Mouse (Mus musculus) liver, embryonic 14.5 days (tissue): ENCODE measurements at regions not wholly inside any gene's neighbourhood (a gene's known extent, or its start where the extent isn't known, plus 50 kb on each side); places are given as distances from the start of the nearest gene placed in this dataset.

Source experiments
- ATAC-seq: fragments of 200-750 bp; cut with Nextera tagmentation; 2 replicates; pipeline ENCODE4 v1.8.0; 2017; ENCODE audit warnings: moderate number of reproducible peaks, mild to moderate bottlenecking, moderate library complexity; ENCODE audit not compliant: insufficient read depth
- DNase-seq, 3 experiments: peaks; one replicate each; pipeline ENCODE4 v3.0.0-alpha.2; 2012 to 2013; ENCODE audit warnings: low read depth in 3 of 3, low spot score in 3 of 3
- H3K27ac ChIP-seq: fragments of 300-500 bp; sonication (generic); 2 replicates; pipeline ENCODE4 v1.5.1; 2014; ENCODE audit warnings: moderate library complexity, mild to moderate bottlenecking, control low read depth, inconsistent platforms
- H3K27me3 ChIP-seq: fragments of 300-500 bp; sonication (generic); 2 replicates; pipeline ENCODE4 v1.6.1; 2014; ENCODE audit warnings: mild to moderate bottlenecking, low read length, moderate library complexity; ENCODE audit not compliant: control insufficient read depth, insufficient read depth
- H3K36me3 ChIP-seq: fragments of 300-500 bp; sonication (generic); replicated peaks from 2 replicates; pipeline ENCODE4 v1.6.1; 2014; ENCODE audit warnings: low read depth; ENCODE audit not compliant: control insufficient read depth, insufficient read depth
- H3K4me1 ChIP-seq, 2 experiments: fragments of 200-500 bp in 1 of 2; fragments of 300-500 bp in 1 of 2; sonication (generic) in 1 of 2; replicated peaks; 2 replicates each; pipeline ENCODE4 v1.6.1; 2012 to 2014; ENCODE audit warnings: antibody characterized with exemption in 1 of 2, inconsistent platforms in 1 of 2, low read length in 1 of 2; ENCODE audit not compliant: control insufficient read depth in 2 of 2, insufficient read depth in 2 of 2
- H3K4me2 ChIP-seq: fragments of 300-500 bp; sonication (generic); 2 replicates; pipeline ENCODE4 v1.6.1; 2014; ENCODE audit warnings: low read depth, mild to moderate bottlenecking, control low read depth, moderate library complexity
- H3K4me3 ChIP-seq, 2 experiments: fragments of 200-500 bp in 1 of 2; fragments of 300-500 bp in 1 of 2; sonication (generic) in 1 of 2; 2 replicates each; pipeline ENCODE4 v1.5.1; 2012 to 2014; ENCODE audit warnings: low read depth in 2 of 2, low read length in 2 of 2, mild to moderate bottlenecking in 2 of 2, control low read depth in 1 of 2, inconsistent platforms in 1 of 2, moderate library complexity in 1 of 2; ENCODE audit not compliant: insufficient read depth in 1 of 2
- H3K9ac ChIP-seq: fragments of 300-500 bp; sonication (generic); replicated peaks from 2 replicates; pipeline ENCODE4 v1.6.1; 2014; ENCODE audit warnings: mild to moderate bottlenecking, control low read depth, moderate library complexity
- H3K9me3 ChIP-seq: fragments of 300-500 bp; sonication (generic); 2 replicates; pipeline ENCODE4 v1.6.1; 2016; ENCODE audit warnings: low read length, mixed read lengths; ENCODE audit not compliant: control insufficient read depth
- CTCF ChIP-seq: IDR thresholded peaks from 2 replicates; pipeline ENCODE4 v1.5.1; 2016; ENCODE audit warnings: antibody characterized with exemption, low read depth, control low read depth
- EP300 ChIP-seq: IDR thresholded peaks from 2 replicates; pipeline ENCODE4 v1.6.1; 2016; ENCODE audit warnings: antibody characterized with exemption, low read depth
- WGBS: fragments of 180-500 bp; shearing (Covaris S2); extraction: QIAGEN DNeasy Blood & Tissue Kit; methylation state at CpG from one replicate; pipeline ENCODE4 v1.1.7; 2014; ENCODE audit not compliant: insufficient replicate concordance; 5-methylcytosine and 5-hydroxymethylcytosine counted together

DNA sequence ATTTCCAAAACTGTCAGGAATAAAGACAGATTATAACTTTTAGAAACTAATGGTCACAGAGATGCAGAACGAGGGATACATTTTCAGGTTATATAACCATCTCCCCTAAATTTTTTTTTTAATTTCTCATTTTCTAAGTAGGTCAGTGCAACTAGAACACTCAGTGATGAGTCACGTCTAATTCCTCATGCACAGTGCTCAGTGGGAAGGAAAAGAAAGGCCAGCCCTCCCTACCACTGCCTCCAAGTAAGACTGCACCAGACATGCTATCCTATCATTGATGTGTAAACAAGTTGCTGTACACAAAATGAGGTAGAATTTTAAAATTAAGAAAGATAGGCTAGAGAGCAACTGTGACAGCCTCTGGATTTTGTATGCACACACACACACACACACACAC lies 724.2 kb upstream of the Auts2 start:
- WGBS, result 38% methylated on average over 2 of the region's 2 CpGs
- TF ChIP-seq EP300 (no peak), CTCF (no peak)
- H3K4me2 ChIP-seq, result no peak overlapping the region
- H3K9me3 ChIP-seq, result no peaks in the 10 kb centered on the region
- H3K36me3 ChIP-seq, result no peaks in the 10 kb centered on the region
- DNase-seq, result no peak
- no peaks in the 10 kb centered on the region for H3K4me1 ChIP-seq
- no peak overlapping the region for H3K9ac ChIP-seq
- ATAC-seq, result no peak
- H3K27ac ChIP-seq, result no peak overlapping the region
- no peaks in the 10 kb centered on the region for H3K27me3 ChIP-seq
- no peak overlapping the region for H3K4me3 ChIP-seq

DNA sequence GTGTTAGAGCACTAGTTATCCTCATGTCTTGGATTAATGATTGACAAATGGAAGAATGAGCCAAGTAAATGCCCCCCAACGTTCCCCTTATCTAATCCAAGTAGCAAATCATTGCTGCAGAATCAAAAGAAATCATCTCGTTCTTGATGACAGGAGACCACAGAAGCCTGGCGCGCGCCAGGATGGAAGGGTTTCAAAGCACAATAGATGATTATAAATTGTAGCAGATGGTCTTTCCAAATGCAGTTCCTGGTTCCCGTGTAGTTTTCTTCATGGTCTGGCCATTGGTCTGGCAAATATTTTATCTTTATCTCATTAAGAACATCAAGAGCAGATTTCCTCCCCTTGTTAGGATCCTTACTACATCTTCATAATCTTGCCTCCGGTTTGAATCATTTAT lies 721.8 kb upstream of the Auts2 start:
- 70% methylated on average over 7 of the region's 7 CpGs for WGBS
- H3K4me2 ChIP-seq, result no peak overlapping the region
- H3K9me3 ChIP-seq, result no peaks in the 10 kb centered on the region
- no peaks in the 10 kb centered on the region for H3K36me3 ChIP-seq
- no peak overlapping the region for H3K9ac ChIP-seq
- DNase-seq (no peak), ATAC-seq (no peak)
- no peak overlapping the region for H3K4me3 ChIP-seq
- no peaks in the 10 kb centered on the region for H3K27me3 ChIP-seq
- no peaks in the 10 kb centered on the region for H3K4me1 ChIP-seq
- no peak for TF ChIP-seq CTCF
- no peak for TF ChIP-seq EP300
- H3K27ac ChIP-seq, result no peak overlapping the region

- no peaks in the 10 kb centered on the region for H3K9me3 ChIP-seq
- H3K27ac ChIP-seq, result no peak overlapping the region
- no peak overlapping the region for H3K4me2 ChIP-seq
- H3K4me1 ChIP-seq, result no peaks in the 10 kb centered on the region
- ATAC-seq (no peak), DNase-seq (no peak)
- TF ChIP-seq EP300 (no peak), CTCF (no peak)
- no peaks in the 10 kb centered on the region for H3K27me3 ChIP-seq
- 49% methylated on average over 3 of the region's 3 CpGs for WGBS
- H3K36me3 ChIP-seq, result no peaks in the 10 kb centered on the region
- no peak overlapping the region for H3K4me3 ChIP-seq
- H3K9ac ChIP-seq, result no peak overlapping the region
Measured at GRCm38 (mm10) chr5:133218801-133219200, 675.7 kb upstream of the Auts2 start.

GRCm38 (mm10) chr5:133198546-133198945 lies 655.4 kb upstream of the Auts2 start:
- H3K4me1 ChIP-seq, result no peaks in the 10 kb centered on the region
- no peak overlapping the region for H3K9ac ChIP-seq
- no peak overlapping the region for H3K4me2 ChIP-seq
- H3K36me3 ChIP-seq, result no peaks in the 10 kb centered on the region
- TF ChIP-seq CTCF (no peak), EP300 (no peak)
- H3K27ac ChIP-seq, result no peak overlapping the region
- no peaks in the 10 kb centered on the region for H3K27me3 ChIP-seq
- WGBS, result 32% methylated on average over 1 of the region's 1 CpGs
- no peak for DNase-seq
- no peak overlapping the region for H3K4me3 ChIP-seq
- H3K9me3 ChIP-seq, result no peaks in the 10 kb centered on the region
- no peak for ATAC-seq

DNA sequence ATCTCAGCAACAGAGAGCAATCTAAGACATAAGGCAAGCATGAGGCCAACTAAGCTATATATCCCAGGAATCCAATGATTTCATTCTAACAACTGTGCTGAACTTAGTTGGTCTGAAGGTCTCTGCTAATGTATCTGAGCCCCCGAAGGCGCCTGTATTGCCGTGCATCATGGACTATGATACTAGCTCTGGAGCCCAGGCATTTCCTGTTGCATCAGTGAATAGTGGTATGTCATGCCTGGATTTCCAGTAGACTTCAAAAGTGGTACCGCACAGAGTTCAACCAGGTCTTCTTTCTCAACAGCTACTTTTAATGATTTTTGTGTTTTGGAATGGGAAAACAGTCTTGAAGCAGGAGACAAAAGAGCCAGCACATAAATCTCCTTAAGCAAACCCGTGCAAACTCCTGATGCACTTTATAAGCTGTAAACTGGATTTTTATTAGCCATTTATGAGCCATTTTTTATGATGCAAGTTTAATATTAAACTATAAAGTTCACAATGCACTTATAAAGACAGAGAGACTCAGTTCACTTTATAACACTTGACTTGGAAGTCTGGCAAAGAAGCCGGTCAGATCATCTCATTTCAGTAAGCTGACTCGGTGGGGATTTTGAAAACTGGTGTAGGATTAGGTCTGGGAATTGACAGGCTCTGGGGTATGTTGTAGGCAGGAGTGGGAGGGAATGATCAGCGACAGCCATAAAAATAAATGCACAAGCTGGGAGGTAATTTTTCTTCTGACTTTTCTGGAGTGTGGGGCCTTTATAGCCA lies 646.8 kb upstream of the Auts2 start:
- no peaks in the 10 kb centered on the region for H3K4me1 ChIP-seq
- no peaks in the 10 kb centered on the region for H3K9me3 ChIP-seq
- no peak for ATAC-seq
- DNase-seq, result no peak
- H3K27ac ChIP-seq, result no peak overlapping the region
- no peaks in the 10 kb centered on the region for H3K27me3 ChIP-seq
- H3K4me2 ChIP-seq, result no peak overlapping the region
- H3K9ac ChIP-seq, result no peak overlapping the region
- no peaks in the 10 kb centered on the region for H3K36me3 ChIP-seq
- WGBS, result 62% methylated on average over 8 of the region's 8 CpGs
- no peak overlapping the region for H3K4me3 ChIP-seq
- TF ChIP-seq EP300 (no peak), CTCF (no peak)
